Mouse (Mus musculus): Measurements from ENCODE around the gene G430095P16Rik. TPM values are rescaled to one million over a fixed set of nuclear protein-coding genes. Genes with fewer than 3 reads are reported as not detected.

The G430095P16Rik gene
- polyA plus RNA-seq, 1 experiment from 2014 or later, result 3.0 TPM

- Histone ChIP-seq H3K36me3 (ENCODE audit: control insufficient read depth, insufficient read depth, low read length) (no peaks in the 10 kb centered on the region), H3K4me1 (replicated peaks; ENCODE audit: control insufficient read depth, insufficient read depth, low read length) (peaks cover 32% of the 10 kb centered on the region), H3K27me3 (ENCODE audit: control insufficient read depth, insufficient read depth, low read length) (peaks cover 79% of the 10 kb centered on the region), H3K9ac (ENCODE audit: low read length) (no peak overlapping the region; the same call in 1 of the 2 replicates), H3K27ac (ENCODE audit: low read depth, low read length) (no peak overlapping the region), H3K9me3 (ENCODE audit: control insufficient read depth, low read length) (no peaks in the 10 kb centered on the region), H3K4me2 (ENCODE audit: low read depth, low read length, severe bottlenecking) (peak overlapping the region; percentile 31; the same call in 1 of the 2 replicates), H3K4me3 (ENCODE audit: low read depth, low read length) (peak overlapping the region; percentile 2; the same call in 1 of the 2 replicates)
- ATAC-seq (replicated peaks; ENCODE audit: low FRiP score) (no peak), DNase-seq (ENCODE audit: low spot score) (peak; percentile 66)
- WGBS, result 1% methylated on average over 34 of the region's 34 CpGs
Measured at GRCm38 (mm10) chr8:84771941-84772378, 49.2 kb downstream of the G430095P16Rik start.

GRCm38 (mm10) chr8:84772628-84773027, 49.8 kb downstream of the G430095P16Rik start:
- H3K9me3 ChIP-seq (ENCODE audit: control insufficient read depth, low read length), result no peaks in the 10 kb centered on the region
- peaks cover 79% of the 10 kb centered on the region for H3K27me3 ChIP-seq (ENCODE audit: control insufficient read depth, insufficient read depth, low read length)
- no peaks in the 10 kb centered on the region for H3K36me3 ChIP-seq (ENCODE audit: control insufficient read depth, insufficient read depth, low read length)
- ATAC-seq (replicated peaks; ENCODE audit: low FRiP score) (no peak), DNase-seq (ENCODE audit: low spot score) (no peak)
- WGBS, result 0% methylated on average over 3 of the region's 3 CpGs
- no peak overlapping the region for H3K9ac ChIP-seq (ENCODE audit: low read length)
- peaks cover 32% of the 10 kb centered on the region for H3K4me1 ChIP-seq (replicated peaks; ENCODE audit: control insufficient read depth, insufficient read depth, low read length)
- 0 out of 2 replicates have a peak overlapping the region, but pooled peaks have one; percentile 18 for H3K4me2 ChIP-seq (ENCODE audit: low read depth, low read length, severe bottlenecking)
- H3K27ac ChIP-seq (ENCODE audit: low read depth, low read length), result no peak overlapping the region
- no peak overlapping the region for H3K4me3 ChIP-seq (ENCODE audit: low read depth, low read length)

- Histone ChIP-seq H3K9me3 (ENCODE audit: control insufficient read depth, low read length) (no peaks in the 10 kb centered on the region), H3K4me1 (replicated peaks; ENCODE audit: control insufficient read depth, insufficient read depth, low read length) (peaks cover 34% of the 10 kb centered on the region), H3K4me2 (ENCODE audit: low read depth, low read length, severe bottlenecking) (peak overlapping the region; percentile 48), H3K27ac (ENCODE audit: low read depth, low read length) (no peak overlapping the region), H3K4me3 (ENCODE audit: low read depth, low read length) (peak overlapping the region; percentile 17), H3K36me3 (ENCODE audit: control insufficient read depth, insufficient read depth, low read length) (no peaks in the 10 kb centered on the region), H3K27me3 (ENCODE audit: control insufficient read depth, insufficient read depth, low read length) (peaks cover 83% of the 10 kb centered on the region), H3K9ac (ENCODE audit: low read length) (0 out of 2 replicates have a peak overlapping the region, but pooled peaks have one; percentile 20)
- ATAC-seq (replicated peaks; ENCODE audit: low FRiP score) (no peak), DNase-seq (ENCODE audit: low spot score) (no peak)
- WGBS, result under 1% methylated on average over 9 of the region's 9 CpGs
Measured at GRCm38 (mm10) chr8:84773304-84773703, 50.5 kb downstream of the G430095P16Rik start.

GRCm38 (mm10) chr8:84773833-84774232, 51.0 kb downstream of the G430095P16Rik start:
- H3K4me3 ChIP-seq (ENCODE audit: low read depth, low read length), result peak overlapping the region; percentile 17
- no peak overlapping the region for H3K27ac ChIP-seq (ENCODE audit: low read depth, low read length)
- DNase-seq (ENCODE audit: low spot score), result peak; percentile 77
- peak overlapping the region; percentile 48 for H3K4me2 ChIP-seq (ENCODE audit: low read depth, low read length, severe bottlenecking)
- H3K9ac ChIP-seq (ENCODE audit: low read length), result 0 out of 2 replicates have a peak overlapping the region, but pooled peaks have one; percentile 20
- peaks cover 85% of the 10 kb centered on the region for H3K27me3 ChIP-seq (ENCODE audit: control insufficient read depth, insufficient read depth, low read length)
- no peaks in the 10 kb centered on the region for H3K36me3 ChIP-seq (ENCODE audit: control insufficient read depth, insufficient read depth, low read length)
- WGBS, result 1% methylated on average over 17 of the region's 19 CpGs
- H3K4me1 ChIP-seq (replicated peaks; ENCODE audit: control insufficient read depth, insufficient read depth, low read length), result peaks cover 36% of the 10 kb centered on the region
- H3K9me3 ChIP-seq (ENCODE audit: control insufficient read depth, low read length), result no peaks in the 10 kb centered on the region
- ATAC-seq (replicated peaks; ENCODE audit: low FRiP score), result peak; percentile 65; the same call in 1 of the 2 replicates

- Histone ChIP-seq H3K4me2 (ENCODE audit: low read depth, low read length, severe bottlenecking) (peak overlapping the region; percentile 29), H3K4me1 (replicated peaks; ENCODE audit: control insufficient read depth, insufficient read depth, low read length) (peaks cover 38% of the 10 kb centered on the region), H3K9me3 (ENCODE audit: control insufficient read depth, low read length) (no peaks in the 10 kb centered on the region), H3K36me3 (ENCODE audit: control insufficient read depth, insufficient read depth, low read length) (no peaks in the 10 kb centered on the region), H3K27me3 (ENCODE audit: control insufficient read depth, insufficient read depth, low read length) (peaks cover 87% of the 10 kb centered on the region), H3K4me3 (ENCODE audit: low read depth, low read length) (no peak overlapping the region), H3K27ac (ENCODE audit: low read depth, low read length) (peak overlapping the region; percentile 31; the same call in 1 of the 2 replicates), H3K9ac (ENCODE audit: low read length) (no peak overlapping the region)
- WGBS, result 1% methylated on average over 10 of the region's 10 CpGs
- ATAC-seq (replicated peaks; ENCODE audit: low FRiP score) (no peak), DNase-seq (ENCODE audit: low spot score) (peak; percentile 67)
Measured at GRCm38 (mm10) chr8:84774473-84774911, 51.7 kb downstream of the G430095P16Rik start.

- Histone ChIP-seq H3K36me3 (ENCODE audit: control insufficient read depth, insufficient read depth, low read length) (no peaks in the 10 kb centered on the region), H3K27me3 (ENCODE audit: control insufficient read depth, insufficient read depth, low read length) (peaks cover 88% of the 10 kb centered on the region), H3K9ac (ENCODE audit: low read length) (no peak overlapping the region), H3K4me2 (ENCODE audit: low read depth, low read length, severe bottlenecking) (peak overlapping the region; percentile 21; the same call in 1 of the 2 replicates), H3K4me3 (ENCODE audit: low read depth, low read length) (no peak overlapping the region), H3K9me3 (ENCODE audit: control insufficient read depth, low read length) (no peaks in the 10 kb centered on the region), H3K27ac (ENCODE audit: low read depth, low read length) (no peak overlapping the region), H3K4me1 (replicated peaks; ENCODE audit: control insufficient read depth, insufficient read depth, low read length) (peaks cover 42% of the 10 kb centered on the region)
- ATAC-seq (replicated peaks; ENCODE audit: low FRiP score) (no peak), DNase-seq (ENCODE audit: low spot score) (no peak)
- WGBS, result 2% methylated on average over 13 of the region's 13 CpGs
Measured at GRCm38 (mm10) chr8:84775105-84775591, 52.3 kb downstream of the G430095P16Rik start.

GRCm38 (mm10) chr8:84775621-84776113, 52.9 kb downstream of the G430095P16Rik start:
- no peak for DNase-seq (ENCODE audit: low spot score)
- H3K27ac ChIP-seq (ENCODE audit: low read depth, low read length), result no peak overlapping the region
- H3K4me1 ChIP-seq (replicated peaks; ENCODE audit: control insufficient read depth, insufficient read depth, low read length), result peaks cover 41% of the 10 kb centered on the region

More at GRCm38 (mm10) chr8:84775621-84776113, 52.9 kb downstream of the G430095P16Rik start:
- H3K4me3 ChIP-seq (ENCODE audit: low read depth, low read length), result no peak overlapping the region
- 3% methylated on average over 7 of the region's 7 CpGs for WGBS
- H3K9me3 ChIP-seq (ENCODE audit: control insufficient read depth, low read length), result no peaks in the 10 kb centered on the region
- no peak overlapping the region for H3K4me2 ChIP-seq (ENCODE audit: low read depth, low read length, severe bottlenecking)
- peaks cover 85% of the 10 kb centered on the region for H3K27me3 ChIP-seq (ENCODE audit: control insufficient read depth, insufficient read depth, low read length)
- H3K36me3 ChIP-seq (ENCODE audit: control insufficient read depth, insufficient read depth, low read length), result no peaks in the 10 kb centered on the region
- no peak for ATAC-seq (replicated peaks; ENCODE audit: low FRiP score)
- no peak overlapping the region for H3K9ac ChIP-seq (ENCODE audit: low read length)
